Mouse (Mus musculus) embryo, embryonic 9.5 days (tissue): ENCODE measurements around the gene Camsap2.

Experiments
- DNase-seq: peaks from one replicate; pipeline ENCODE4 v3.0.0-alpha.2; 2017; ENCODE audit errors: extremely low spot score

Gene Camsap2

GRCm38 (mm10) chr1:136258495-136258894 lies 87.4 kb downstream of the Camsap2 start:
- DNase-seq: no peak

GRCm38 (mm10) chr1:136255657-136256056 lies 90.2 kb downstream of the Camsap2 start:
- DNase-seq: no peak

GRCm38 (mm10) chr1:136255174-136255573 lies 90.7 kb downstream of the Camsap2 start:
- DNase-seq: peak; percentile 29

- no peak for DNase-seq
These were observed 91.3 kb downstream of the Camsap2 start for GRCm38 (mm10) chr1:136254503-136255065.

- no peak for DNase-seq
These were observed 92.4 kb downstream of the Camsap2 start for GRCm38 (mm10) chr1:136253472-136253871.

- DNase-seq: no peak
These were observed 96.2 kb downstream of the Camsap2 start for GRCm38 (mm10) chr1:136249662-136250061.

- DNase-seq: no peak
These were observed 98.5 kb downstream of the Camsap2 start for GRCm38 (mm10) chr1:136247393-136247792.

- no peak for DNase-seq
These were observed 101.4 kb downstream of the Camsap2 start for GRCm38 (mm10) chr1:136244469-136244868.

GRCm38 (mm10) chr1:136241801-136242200 lies 104.1 kb downstream of the Camsap2 start:
- DNase-seq: no peak

- DNase-seq: no peak
These were observed 107.4 kb downstream of the Camsap2 start for GRCm38 (mm10) chr1:136238495-136238894.

GRCm38 (mm10) chr1:136234595-136235092 lies 111.3 kb downstream of the Camsap2 start:
- DNase-seq: no peak

- DNase-seq: peak; percentile 95
These were observed 111.9 kb downstream of the Camsap2 start, which contains the start of gene Inava for GRCm38 (mm10) chr1:136233892-136234594. Gene Inava, minus strand, starts transcription at chr1:136234264.

- DNase-seq: peak; percentile 63
These were observed 112.7 kb downstream of the Camsap2 start for GRCm38 (mm10) chr1:136232986-136233790.

- peak; percentile 29 for DNase-seq
These were observed 113.5 kb downstream of the Camsap2 start for GRCm38 (mm10) chr1:136232285-136232926.

- peak; percentile 28 for DNase-seq
These were observed 114.3 kb downstream of the Camsap2 start for GRCm38 (mm10) chr1:136231596-136231995.

GRCm38 (mm10) chr1:136230201-136230600 lies 115.7 kb downstream of the Camsap2 start:
- DNase-seq: peak; percentile 20

GRCm38 (mm10) chr1:136229040-136229373 lies 116.9 kb downstream of the Camsap2 start:
- peak; percentile 23 for DNase-seq

- peak; percentile 35 for DNase-seq
These were observed 117.4 kb downstream of the Camsap2 start for GRCm38 (mm10) chr1:136228328-136229039.

- DNase-seq: no peak
These were observed 118.0 kb downstream of the Camsap2 start for GRCm38 (mm10) chr1:136227870-136228269.

GRCm38 (mm10) chr1:136226626-136227025 lies 119.3 kb downstream of the Camsap2 start:
- no peak for DNase-seq

- no peak for DNase-seq
These were observed 120.1 kb downstream of the Camsap2 start for GRCm38 (mm10) chr1:136225846-136226245.
